Mouse (Mus musculus) adrenal gland, adult 8-10 months (tissue): ENCODE data around the gene Crk. TPM values are rescaled to one million over a fixed set of nuclear protein-coding genes. Genes with fewer than 3 reads are reported as not detected.

ENCODE experiments used
- DNase-seq: peaks from one replicate; pipeline ENCODE4 v3.0.0; 2022
- total RNA-seq, 4 experiments: library from RNA; stranded (reverse); gene quantifications; 2 replicates each; pipeline ENCODE4 v1.2.4; 2022

The Crk gene
- total RNA-seq, 4 experiments from 2014 or later, result 115 to 125 (median 117) TPM

- DNase-seq, result no peak
Measured at GRCm38 (mm10) chr11:75740204-75740603, 61.1 kb downstream of the Crk start.

GRCm38 (mm10) chr11:75741615-75742014, 62.6 kb downstream of the Crk start:
- no peak for DNase-seq

- no peak for DNase-seq
Measured at GRCm38 (mm10) chr11:75744761-75745160, 65.7 kb downstream of the Crk start.

GRCm38 (mm10) chr11:75750537-75750936, 71.5 kb downstream of the Crk start:
- no peak for DNase-seq

DNA sequence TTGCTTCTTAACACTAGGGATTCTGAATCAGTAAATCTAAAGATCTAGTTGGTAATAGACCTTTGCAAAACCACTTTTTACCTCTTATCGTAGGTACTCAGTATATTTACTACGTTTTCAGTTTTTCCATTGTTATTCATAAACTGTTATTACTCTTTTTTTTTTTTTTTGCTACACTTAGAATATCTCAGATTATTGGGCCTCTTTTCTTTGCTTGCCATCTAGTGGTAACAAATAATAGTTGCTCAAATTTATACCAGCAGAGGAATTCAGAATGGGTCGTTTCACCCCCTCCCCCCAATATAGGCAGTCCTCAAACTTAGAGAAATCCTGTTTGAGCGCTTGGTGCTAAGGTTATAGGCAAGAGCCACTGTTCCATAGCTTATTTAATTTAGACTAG, 72.0 kb downstream of the Crk start:
- no peak for DNase-seq

Other genes starting within 250 kb of the Crk start
- gene Serpinf2, start 239.7 kb upstream of the Crk start, total RNA-seq, result under 1 TPM in 3 of 4 experiments, not detected in 1; 0.31 to 0.41 (median 0.38) TPM
- gene Wdr81, start 224.5 kb upstream of the Crk start, total RNA-seq, result 10 to 100 TPM; 19.3 to 21.7 (median 20.2) TPM
- 10 to 100 TPM; 10.1 to 16.7 (median 13.1) TPM for gene Tlcd2, start 217.5 kb upstream of the Crk start, total RNA-seq
- 100 to 1,000 TPM; 155 to 170 (median 167) TPM for gene Prpf8, start 192.4 kb upstream of the Crk start, total RNA-seq
- gene Rilp, start 169.2 kb upstream of the Crk start, total RNA-seq, result 1 to 10 TPM; 3.6 to 8.9 (median 8.0) TPM
- gene Scarf1, start 165.7 kb upstream of the Crk start, total RNA-seq, result 1 to 10 TPM; 6.0 to 9.4 (median 7.2) TPM
- 10 to 100 TPM; 22.5 to 29.8 (median 23.2) TPM for gene Slc43a2, start 147.6 kb upstream of the Crk start, total RNA-seq
- gene Pitpna, start 91.2 kb upstream of the Crk start, total RNA-seq, result 100 to 1,000 TPM; 172 to 186 (median 176) TPM
- 10 to 100 TPM; 46.2 to 62.5 (median 53.6) TPM for gene Inpp5k, start 48.3 kb upstream of the Crk start, total RNA-seq
- 100 to 1,000 TPM; 151 to 208 (median 180) TPM for gene Myo1c, start 28.8 kb upstream of the Crk start, total RNA-seq
- 100 to 1,000 TPM; 600 to 760 (median 717) TPM for gene Ywhae, start 53.6 kb downstream of the Crk start, total RNA-seq
- 10 to 100 TPM; 17.8 to 37.6 (median 26.2) TPM for gene Doc2b, start 116.8 kb downstream of the Crk start, total RNA-seq